Mouse (Mus musculus) kidney, postnatal 14 days (tissue): ENCODE measurements around the gene Pgc.

Source experiments
- DNase-seq: peaks from one replicate; pipeline ENCODE4 v3.0.0; 2022; ENCODE audit warnings: mixed read lengths

The Pgc gene

DNA sequence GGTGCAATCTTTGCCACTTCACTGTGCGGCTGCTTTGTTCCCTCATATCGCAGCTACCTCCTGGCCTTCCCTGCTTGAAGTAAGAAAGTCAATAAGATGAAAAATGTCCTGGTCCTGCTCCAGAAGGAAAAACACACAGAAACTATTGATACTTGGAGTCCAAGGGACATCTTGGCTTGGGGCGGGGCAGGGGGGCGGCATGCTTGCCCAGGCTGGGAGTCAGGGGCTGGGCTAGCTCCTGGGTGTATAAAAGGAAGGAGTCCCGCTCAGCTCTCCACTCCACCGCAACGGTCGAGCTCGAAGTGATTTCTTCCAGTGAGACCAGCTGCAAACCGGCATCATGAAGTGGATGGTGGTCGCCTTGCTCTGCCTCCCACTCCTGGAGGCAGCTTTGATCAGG, at the start of gene Pgc:
Gene Pgc (plus strand): TSS at position 277 of the 400 bp plus-strand sequence.
- no peak for DNase-seq

DNA sequence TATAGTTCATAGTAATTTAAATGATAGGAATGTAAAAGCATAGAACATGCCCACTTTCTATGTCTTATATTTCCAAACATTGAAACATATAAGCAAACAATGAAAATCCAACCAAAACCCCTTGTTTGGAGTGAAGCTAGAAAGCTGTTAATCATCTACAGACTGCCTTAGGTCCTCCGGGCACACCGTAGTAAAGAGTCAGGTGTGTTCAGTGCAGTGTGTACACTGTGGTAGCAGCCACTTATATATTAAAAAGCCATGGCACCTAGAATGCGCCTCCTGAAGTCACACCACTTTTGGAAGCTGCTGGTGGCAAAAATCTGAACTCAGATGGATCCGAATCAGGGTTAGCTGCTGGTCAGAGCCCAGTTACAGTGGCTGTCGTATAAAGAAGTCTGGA, 48.4 kb upstream of the Pgc start:
- DNase-seq = no peak

DNA sequence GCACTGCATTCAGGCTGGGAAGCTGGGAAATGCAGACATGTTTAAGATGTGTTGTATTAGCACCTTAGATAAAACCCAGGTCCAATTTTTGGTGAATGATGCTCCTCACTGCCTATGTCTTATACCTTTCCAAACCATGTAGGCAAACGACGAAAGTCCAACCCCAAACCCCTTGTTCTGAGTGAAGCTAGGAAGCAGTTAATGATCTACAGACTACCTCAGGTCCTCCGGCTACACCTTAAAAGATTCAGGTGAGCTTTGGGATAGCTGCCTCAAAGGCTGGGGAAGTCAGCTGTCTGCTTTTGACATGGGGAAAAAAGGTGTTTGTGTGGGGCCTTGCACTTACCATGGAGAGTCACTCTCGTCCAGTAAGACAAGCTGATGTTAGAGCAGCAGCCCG, 47.9 kb upstream of the Pgc start:
- DNase-seq = no peak

DNA sequence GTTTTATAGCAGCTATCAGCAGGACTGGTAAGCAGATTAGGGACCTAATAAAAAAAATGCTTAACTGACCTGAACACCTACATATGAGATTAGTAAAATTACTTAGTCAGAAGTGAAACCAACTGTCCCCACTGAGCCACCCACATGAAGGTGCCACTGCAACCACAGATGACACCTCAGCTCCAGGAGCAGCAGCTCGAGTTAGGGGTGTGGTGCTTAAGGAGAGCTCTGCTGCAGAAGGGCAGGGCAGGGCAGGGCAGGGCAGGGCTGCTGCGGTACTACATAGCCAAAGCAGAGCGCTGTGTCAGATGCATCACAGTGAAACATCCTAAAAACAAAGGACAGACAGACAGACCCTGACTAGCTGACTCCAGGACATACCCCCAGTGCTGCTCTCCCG, 43.8 kb upstream of the Pgc start:
- no peak for DNase-seq

DNA sequence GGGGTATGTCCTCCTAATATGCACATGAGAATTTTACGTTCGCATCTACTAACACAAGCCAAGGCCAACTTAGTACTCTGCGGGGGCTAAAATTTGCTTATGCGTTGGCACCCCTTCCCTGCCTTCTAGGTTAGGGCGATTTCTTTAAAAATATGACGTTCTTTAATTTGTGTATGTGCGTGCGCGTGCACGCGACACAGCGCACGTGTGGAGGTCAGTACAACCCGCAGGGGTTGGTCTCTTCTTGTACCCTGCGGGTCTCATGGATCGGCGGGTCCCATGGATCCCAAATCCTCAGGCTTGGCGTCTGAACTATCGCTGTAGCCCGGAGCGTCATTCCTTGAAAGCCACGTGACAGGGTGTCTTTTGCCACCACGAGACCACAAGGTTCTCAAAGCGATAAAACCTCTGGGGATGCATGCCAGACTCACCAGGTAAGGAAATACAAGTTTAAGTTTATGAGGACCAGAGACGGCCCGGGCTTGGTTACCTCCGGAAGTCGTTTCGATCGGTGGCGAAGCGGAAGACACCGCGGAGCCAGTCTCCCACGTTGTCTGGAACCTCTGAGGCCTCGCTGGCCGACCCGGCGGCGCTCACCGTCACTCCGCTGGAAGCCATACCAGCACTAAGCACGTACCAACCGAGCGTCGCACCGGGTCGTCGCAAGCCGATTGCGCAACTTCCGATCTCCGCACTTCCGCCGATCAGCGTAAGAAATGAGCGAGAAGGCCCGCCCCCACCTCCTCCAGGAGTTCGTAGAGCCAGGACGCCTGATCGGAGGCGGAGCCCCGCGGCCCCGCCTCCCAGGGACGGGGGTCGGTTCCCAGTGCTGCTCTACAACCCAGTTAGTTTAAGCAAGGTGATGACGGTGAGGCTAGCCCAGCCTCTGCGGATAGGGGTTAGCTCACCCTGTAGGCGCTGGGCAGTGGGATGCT, 39.0 kb upstream of the Pgc start:
- peak; percentile 98 for DNase-seq

DNA sequence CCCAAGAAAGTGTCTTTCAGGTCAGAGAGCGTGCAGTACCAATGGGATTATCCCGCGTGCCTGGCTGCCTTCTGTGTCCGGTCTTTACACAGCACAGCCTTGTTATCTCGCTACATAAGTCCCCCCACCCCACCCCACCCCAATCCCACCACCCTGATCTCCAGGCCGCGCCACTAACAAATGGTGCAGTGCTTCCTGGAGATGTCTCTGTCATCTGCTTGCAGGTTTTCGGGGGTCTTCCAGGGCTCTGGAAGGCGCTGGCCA, 38.4 kb upstream of the Pgc start, which contains the start of gene Tomm6:
Gene Tomm6 (minus strand): TSS at position 43 of the 264 bp plus-strand sequence.
- no peak for DNase-seq

DNA sequence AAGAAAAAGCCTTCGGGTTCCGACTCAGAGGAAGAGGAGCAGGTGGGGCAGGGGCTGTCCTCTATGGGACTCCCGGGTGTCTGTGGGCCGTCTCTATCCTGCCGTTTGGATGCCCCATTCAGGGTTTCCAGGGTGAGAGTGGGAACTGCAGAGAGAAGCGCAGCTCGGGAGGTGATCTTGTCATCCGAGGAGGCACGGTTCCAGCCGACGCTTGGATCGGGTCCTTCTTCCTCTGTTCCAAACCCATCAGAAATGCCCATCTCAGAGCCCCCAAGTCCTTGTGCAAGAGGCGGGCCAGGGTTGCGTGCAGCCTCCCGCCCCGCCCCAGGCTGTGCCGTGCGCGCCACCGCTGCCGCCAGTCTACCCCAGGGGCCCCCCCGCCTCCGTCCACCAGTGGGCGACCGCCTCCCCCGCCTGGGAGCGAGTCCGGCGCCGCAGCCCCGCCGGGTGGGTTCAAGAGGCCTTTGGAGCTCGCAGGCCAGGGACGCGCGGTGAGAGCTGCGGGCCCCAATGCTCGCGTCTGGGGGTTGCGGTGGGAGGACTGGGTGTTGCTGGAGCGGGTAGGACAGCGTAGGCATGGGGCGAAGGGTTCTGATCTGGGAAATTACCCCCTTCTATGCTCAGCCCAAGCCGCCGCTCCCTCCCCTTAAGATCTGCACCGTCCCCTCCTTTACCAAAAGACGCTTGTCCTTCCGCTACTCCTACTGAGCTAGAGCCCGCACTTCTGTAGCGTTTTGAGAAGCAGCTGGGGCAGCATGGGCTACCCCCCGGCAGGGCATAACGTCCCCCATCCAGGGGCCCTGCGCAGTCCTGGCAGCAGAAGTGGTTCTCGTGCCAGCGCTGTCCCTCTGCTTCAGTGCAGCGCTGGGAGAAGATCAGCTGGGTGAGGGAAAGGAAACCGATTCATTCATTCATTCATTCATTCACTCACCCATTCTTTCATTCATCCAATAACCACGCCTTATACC, 37.8 kb upstream of the Pgc start, which contains the start of gene Frs3:
Gene Frs3 (plus strand): TSS at position 423 of the 968 bp plus-strand sequence.
- DNase-seq = peak; percentile 81

DNA sequence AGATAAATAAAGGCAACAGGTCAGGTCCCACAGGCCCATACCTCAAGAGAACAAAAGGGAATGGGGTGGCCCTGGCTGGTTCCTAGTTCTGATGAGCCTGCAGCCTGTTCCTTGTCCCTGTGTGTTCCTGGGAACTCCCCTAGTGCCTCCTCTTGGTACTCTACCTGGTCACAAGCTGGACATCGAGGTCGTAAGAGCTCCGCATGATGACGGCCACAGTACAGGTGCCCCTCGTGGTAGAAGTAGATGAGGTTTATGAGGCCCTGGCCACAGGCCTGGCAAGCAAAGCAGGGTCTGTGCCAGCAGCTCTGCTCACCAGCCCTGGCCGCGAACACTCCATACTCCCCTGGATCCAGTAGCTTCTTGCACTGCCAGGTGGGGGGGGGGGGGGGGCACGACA, 36.7 kb upstream of the Pgc start:
- DNase-seq = no peak

DNA sequence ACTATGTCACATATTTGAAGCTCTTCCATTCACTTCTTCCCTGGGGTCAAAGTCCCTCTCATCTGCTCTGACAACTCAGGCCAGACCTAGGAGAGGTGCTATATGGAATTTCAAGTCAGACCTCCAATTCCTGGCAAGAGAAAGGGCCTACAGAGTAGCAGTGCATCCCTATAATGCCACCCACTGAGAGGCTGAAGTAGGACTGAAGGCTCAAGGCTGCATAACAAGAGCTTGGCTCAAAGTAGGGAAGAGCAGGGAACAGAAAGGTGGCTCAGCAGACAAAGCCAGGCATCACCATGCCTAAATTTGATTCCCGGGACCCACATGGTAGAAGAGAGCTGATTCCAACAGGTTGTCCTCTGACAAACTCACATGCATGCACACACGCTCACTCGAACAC, 35.0 kb upstream of the Pgc start:
- DNase-seq = no peak

DNA sequence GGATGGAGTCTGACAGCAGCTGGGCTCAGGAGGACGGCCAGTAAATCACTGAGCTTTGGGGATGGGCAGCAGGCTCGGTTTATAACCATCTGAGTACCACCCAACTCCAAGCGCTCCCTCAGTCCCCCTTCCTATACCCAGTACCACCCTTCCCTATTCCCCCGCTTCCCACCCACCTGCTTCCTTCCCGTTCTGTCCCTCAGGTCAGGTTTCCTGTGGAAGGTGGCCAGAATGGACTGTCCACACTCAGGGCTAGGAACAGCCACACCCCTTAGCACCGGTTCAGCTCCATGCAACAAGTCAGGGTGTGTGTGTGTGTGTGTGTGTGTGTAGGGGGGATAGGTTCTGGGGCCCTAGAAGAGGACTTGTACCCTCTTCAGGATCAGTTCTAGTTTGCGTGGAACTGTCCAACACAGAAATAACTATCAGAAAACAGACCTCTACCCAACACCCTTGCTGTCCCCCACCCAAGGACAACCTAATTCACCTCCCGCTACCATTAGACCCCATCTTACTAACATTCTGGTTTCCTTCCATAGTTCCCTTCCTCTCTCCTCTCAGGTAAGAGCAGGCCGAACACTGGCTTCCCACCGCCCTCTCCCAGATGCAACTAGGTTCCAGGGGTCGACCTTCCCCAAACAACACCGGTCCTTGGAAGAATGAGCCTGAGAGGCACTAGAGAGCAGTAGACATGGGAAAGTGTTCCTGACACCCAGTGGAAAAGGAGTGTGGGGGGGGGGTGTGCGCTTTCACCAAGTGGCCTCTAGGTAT, 32.8 kb upstream of the Pgc start:
- peak; percentile 62 for DNase-seq

DNA sequence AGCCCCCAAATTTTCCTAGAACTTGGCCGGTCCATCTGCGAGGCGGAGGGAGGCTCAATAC, 32.4 kb upstream of the Pgc start, which contains the start of gene Gm21981:
Gene Gm21981 (minus strand): TSS at position 14 of the 61 bp plus-strand sequence.
- DNase-seq = no peak

DNA sequence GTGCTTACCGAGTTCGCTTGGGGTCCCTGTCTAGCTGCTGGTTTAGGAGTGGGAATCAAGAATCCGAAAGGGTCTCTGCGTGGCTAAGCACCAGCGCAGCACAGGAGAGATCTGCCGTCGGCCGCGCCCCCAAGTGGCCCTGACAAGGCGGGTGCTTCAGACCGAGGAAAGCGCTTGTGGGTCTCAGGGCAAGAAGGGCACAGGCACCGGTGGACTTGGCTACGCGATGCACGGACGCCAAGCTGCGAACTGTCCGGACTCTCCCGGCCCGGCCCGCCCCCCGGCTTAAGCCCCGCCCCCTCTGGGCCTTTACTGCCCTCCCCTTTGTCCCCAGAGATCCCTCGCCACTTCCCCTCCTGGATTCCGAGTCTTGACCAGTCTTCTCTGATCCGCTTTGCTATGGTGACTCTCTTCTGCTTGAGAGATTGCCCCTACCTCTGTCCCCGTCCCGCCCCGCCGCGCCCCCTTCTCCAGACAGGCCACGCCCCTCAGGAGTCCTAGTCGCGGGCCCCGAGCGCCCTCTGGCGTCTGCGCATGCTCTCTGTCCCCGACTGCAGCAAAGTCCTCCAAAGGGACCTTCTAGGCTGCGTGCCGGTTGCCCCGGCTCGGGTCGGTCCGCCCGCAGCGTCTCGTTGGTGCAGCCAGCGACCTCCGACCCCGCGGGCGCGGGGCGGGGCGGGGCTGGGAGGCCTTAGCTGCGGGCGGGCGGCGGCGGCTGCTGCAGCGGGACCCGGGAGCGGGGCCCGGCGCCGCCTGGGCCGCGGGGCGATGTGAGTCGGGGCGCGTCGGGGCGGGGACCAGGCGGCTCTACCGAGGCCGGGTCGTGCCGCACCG, 31.9 kb upstream of the Pgc start, which contains the start of gene Prickle4:
Gene Prickle4 (minus strand): TSS at position 234 of the 834 bp plus-strand sequence.
- peak; percentile 99 for DNase-seq

DNA sequence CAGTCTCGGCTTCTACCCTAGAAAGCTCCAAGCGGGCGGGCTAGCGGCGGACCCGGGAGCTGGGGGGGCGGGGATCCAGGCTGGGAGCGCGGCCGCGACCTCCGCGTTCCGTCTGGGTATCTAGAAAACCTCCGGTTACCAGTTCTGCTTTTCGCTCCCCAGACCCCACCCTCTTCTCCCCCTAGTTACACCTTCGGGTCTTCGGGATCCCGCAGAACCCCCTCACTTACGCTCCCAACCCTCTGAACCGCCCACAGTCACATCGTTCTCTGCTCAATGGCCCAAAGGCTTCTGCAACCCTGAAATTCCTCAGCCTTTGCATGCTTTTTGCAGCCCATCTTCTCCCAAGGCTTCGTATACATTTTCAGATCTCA, 31.3 kb upstream of the Pgc start:
- no peak for DNase-seq

DNA sequence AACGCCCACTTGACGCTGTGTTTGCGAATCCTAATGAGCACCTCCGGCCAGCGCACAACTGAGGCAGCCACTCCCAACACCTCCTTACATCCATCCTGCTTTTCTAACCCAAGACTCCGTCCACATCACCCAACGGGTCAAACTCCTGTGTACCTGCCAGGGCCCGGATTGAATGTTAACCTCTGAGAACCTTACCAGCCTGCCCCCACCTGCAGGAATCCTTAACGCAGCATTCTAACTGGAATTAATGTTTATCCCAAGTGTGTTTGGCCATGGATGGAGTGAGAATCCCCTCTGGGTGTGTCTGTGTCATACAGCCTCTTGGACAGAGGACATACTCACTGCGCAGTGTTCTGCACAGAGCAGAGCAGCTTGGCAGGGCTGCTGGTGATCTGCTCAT, 28.5 kb upstream of the Pgc start:
- peak; percentile 78 for DNase-seq

DNA sequence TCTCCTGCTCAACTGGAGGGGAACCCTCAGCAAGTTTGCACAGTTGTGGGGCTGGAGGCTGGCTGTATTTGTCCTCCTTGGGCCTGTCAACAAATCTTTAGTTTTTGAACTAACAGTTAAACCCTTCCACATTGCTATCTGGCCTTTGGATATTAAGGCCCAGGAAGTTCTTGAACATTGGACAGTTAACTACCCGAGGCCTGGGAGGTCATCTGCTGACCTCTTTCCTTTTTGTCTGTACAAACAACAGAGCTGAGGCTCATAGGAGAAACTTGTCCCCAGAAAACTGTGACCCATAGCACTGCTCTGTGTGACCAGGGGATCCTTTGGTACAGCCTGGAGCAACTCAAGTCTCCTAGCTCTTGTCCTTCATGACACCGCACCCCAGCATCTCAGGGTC, 27.6 kb upstream of the Pgc start:
- DNase-seq = no peak

DNA sequence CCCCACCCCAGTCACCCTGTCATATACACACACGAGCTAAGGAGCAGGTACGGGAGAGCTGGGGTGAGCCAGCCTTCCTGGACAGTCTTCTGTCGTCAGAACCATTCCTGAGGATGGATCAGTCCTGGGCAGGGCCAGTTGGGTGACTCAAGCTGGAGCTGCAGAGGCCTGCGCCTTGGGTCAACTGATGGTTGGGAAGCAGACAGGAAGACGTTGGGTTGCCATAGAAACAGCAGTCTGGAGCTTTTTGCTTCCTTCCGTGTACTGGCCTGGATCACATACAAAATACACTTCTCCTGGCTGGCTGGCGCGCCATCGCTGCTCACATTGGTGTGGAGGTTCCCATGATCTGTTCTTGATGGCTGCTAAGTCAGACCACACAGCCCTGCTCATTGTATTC, 24.8 kb upstream of the Pgc start:
- no peak for DNase-seq

DNA sequence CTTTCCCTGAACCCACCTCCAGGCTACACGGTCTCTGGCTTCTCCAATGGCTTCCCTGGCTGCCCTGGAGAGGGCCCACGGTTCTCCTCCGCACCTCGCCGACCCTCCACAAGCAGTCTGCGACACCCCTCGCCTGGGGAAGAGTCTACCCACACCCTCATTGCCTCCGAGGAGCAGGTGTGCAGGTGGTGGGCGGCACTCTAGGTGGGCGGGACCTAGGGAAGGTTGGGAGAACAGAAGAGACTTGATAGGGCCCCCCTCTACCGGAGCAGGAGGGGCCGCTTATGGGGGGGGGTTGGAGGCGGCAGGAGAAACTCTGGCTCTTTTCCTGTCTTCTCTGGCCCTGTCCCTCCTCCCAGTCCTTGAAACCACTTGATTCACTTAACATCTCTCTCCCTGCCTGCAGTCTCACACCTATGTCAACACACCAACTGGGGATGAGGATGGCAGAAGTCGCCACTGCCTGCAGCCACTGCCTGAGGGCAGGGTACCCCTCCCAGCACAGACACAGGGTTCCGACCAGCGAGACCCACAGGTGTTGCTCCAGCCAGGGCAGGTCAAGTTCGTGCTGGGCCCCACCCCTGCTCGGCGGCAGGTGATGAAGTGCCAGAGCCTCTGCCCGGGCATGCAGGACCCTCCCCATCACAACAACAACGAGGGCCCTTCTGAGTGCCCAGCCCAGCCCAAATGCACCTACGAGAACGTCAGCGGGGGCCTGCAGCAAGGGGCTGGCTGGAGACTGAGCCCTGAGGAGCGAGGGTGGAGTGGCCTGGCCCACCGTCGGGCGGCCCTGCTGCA, 23.9 kb upstream of the Pgc start:
- DNase-seq = no peak

DNA sequence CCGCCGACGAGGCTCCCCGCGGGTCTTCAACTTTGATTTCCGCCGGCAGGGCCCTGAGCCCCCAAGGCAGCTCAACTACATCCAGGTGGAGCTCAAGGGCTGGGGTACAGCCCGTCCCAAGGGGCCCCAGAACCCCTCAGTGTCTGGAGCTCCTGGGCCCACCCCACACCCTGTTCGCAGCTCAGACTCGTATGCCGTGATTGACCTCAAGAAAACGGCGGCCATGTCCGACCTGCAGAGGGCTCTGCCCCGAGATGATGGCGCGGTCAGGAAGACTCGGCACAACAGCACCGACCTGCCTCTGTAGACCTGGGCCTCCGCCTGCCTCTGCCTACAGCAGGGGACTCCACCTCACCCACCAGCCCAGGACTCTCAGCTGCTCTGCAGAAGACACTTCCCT, 23.1 kb upstream of the Pgc start:
- no peak for DNase-seq

DNA sequence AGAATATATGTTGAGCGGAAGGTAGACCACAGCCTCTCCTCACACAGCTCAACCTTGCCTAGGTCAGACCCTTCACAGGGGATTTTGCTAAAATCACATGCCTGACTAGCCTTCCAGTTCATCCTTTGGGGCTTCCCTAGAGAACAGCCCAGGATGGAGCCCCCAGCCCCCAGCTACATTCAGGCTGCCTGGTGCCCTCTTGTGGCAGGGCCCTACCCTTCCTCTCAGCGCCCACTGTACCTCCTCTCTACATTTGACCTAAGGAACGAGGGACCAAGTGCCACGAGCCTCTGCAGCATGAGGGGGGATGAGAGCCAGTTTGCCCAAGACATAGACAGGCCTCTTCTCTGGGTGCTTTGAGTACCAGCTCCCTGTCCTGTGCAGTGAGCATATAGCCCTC, 21.9 kb upstream of the Pgc start:
- DNase-seq = no peak

DNA sequence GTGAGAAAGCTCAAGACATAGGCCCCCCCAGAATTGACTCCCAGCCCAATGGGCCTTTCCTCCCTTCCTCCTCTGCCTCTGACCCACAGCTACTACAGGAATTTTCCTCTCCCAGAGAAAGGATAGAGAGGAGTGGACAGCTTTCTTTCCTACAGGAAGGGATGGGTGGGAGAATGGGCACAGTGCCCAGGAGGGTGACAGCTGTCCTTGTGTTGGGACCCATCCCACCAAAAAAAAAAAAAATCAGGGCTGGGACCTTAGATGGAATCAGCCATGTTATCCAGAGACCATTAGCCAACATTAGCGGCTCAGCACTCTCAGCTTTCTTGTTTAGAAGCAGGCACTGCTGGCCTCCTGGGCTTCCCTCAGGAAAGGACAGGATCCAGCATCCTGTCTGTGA, 20.4 kb upstream of the Pgc start:
- peak; percentile 57 for DNase-seq

DNA sequence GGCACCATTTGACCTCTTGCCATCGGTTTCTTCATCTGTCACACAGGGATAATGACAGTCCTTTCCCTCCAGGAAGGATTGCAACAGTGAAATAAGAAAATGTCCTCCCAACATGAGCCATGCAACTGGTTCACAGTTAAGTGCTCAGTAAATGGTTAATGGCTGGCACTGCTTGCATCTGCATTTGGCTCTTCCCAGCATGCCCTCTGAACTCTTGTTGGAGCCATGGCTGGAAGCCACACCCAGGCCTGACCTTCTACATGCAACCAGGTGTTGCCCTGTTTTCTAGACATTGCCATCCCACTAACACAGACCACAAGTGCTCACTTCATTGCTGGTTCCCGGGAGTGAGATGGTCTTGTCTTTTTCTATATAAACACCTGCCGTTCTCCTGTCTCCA, 18.7 kb upstream of the Pgc start:
- DNase-seq = no peak

DNA sequence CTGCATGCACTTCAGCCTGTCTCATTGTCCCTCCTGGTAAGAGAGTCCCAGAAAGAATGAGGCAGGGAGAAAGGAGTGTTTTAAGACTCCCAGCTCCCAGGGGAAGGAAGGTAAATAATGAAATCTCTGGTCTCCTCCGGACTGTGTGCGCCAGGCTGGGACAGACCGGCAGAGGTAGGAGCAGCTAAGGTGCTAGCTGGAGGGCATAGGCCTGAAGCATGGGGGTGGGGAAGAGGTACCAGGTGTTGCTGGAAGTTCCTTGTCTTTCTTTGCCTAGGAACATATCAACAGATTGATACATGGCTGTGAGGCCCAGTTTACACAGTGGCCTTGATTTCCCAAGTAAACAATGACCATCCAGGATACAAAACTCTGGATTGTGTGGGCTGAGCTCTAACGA, 17.7 kb upstream of the Pgc start:
- DNase-seq = no peak
